In genomic region chr6:41606214-41606613, GRCm38 (mm10) we compare ENCODE assay signal across 8 mouse cellular contexts. TPM values are rescaled to one million over a fixed set of nuclear protein-coding genes. Genes with fewer than 3 reads are reported as not detected.
A peak's percentile ranks its signal among the peaks of the same experiment; 100 is the strongest.
DNase-seq lines count a peak whose midpoint lies in the region; ATAC-seq and TF ChIP-seq lines count a peak whose summit lies in the region.

No protein-coding gene starts in this region.

- no peak overlapping the region for H3ac ChIP-seq in C2C12 (ENCODE audit: control insufficient read depth, insufficient read length, low read depth)

- no peaks in the 10 kb centered on the region for H3K9me3 ChIP-seq in forebrain, embryonic 11.5 days (ENCODE audit: control insufficient read depth, low read length)
- H3K9me3 ChIP-seq in hindbrain, embryonic 10.5 days, result no peaks in the 10 kb centered on the region
- H3K9me3 ChIP-seq in midbrain, embryonic 10.5 days (replicated peaks), result no peaks in the 10 kb centered on the region
- H3K9me3 ChIP-seq in stomach, postnatal 0 days (ENCODE audit: control insufficient read depth, low read length), result no peaks in the 10 kb centered on the region

- DNase-seq in Patski (ENCODE audit: low read depth, low spot score), result peak; percentile 41
- DNase-seq in forebrain, embryonic 11.5 days (ENCODE audit: low spot score), result no peak
- no peak for DNase-seq in hindbrain, embryonic 10.5 days (ENCODE audit: low spot score)
- DNase-seq in layer of hippocampus, postnatal 10 days (ENCODE audit: low spot score in 2 of 2), result peak; percentile 43 to 60
- no peak for DNase-seq in midbrain, embryonic 10.5 days (ENCODE audit: low spot score)
- peak; percentile 55 for DNase-seq in stomach, postnatal 0 days (ENCODE audit: low spot score)
- DNase-seq in cerebellum, postnatal 36 days, result no peak

- H3K79me2 ChIP-seq in C2C12 (ENCODE audit: control insufficient read depth, insufficient read depth), result no peaks in the 10 kb centered on the region

- peak overlapping the region; percentile 81 for H3K9ac ChIP-seq in forebrain, embryonic 11.5 days (ENCODE audit: low read length)
- H3K9ac ChIP-seq in stomach, postnatal 0 days (ENCODE audit: low read length), result no peak overlapping the region

- POLR2A ChIA-PET in Patski (lab: Charles Lee), result no interaction called here

- no peaks in the 10 kb centered on the region for H3K79me3 ChIP-seq in C2C12 (ENCODE audit: low read depth)

- peak overlapping the region; percentile 87 for H3K4me2 ChIP-seq in forebrain, embryonic 11.5 days (ENCODE audit: low read depth, low read length, severe bottlenecking)
- peak overlapping the region; percentile 93 for H3K4me2 ChIP-seq in stomach, postnatal 0 days (replicated peaks; ENCODE audit: low read depth)

- H3K27ac ChIP-seq in forebrain, embryonic 11.5 days (ENCODE audit: low read depth, low read length), result no peak overlapping the region
- peak overlapping the region; percentile 95 for H3K27ac ChIP-seq in hindbrain, embryonic 10.5 days
- H3K27ac ChIP-seq in midbrain, embryonic 10.5 days (replicated peaks), result peak overlapping the region; percentile 90
- no peak overlapping the region for H3K27ac ChIP-seq in stomach, postnatal 0 days (replicated peaks)

- 4% methylated on average over 4 of the region's 4 CpGs for WGBS in forebrain, embryonic 11.5 days
- 2% methylated on average over 4 of the region's 4 CpGs for WGBS in hindbrain, embryonic 10.5 days
- WGBS in midbrain, embryonic 10.5 days, result 2% methylated on average over 4 of the region's 4 CpGs
- 16% methylated on average over 4 of the region's 4 CpGs for WGBS in stomach, postnatal 0 days

- H3K36me3 ChIP-seq in C2C12 (ENCODE audit: control insufficient read depth, insufficient read depth), result no peaks in the 10 kb centered on the region
- no peaks in the 10 kb centered on the region for H3K36me3 ChIP-seq in forebrain, embryonic 11.5 days (ENCODE audit: control insufficient read depth, insufficient read depth, low read length)
- H3K36me3 ChIP-seq in hindbrain, embryonic 10.5 days, result no peaks in the 10 kb centered on the region
- no peaks in the 10 kb centered on the region for H3K36me3 ChIP-seq in midbrain, embryonic 10.5 days
- H3K36me3 ChIP-seq in stomach, postnatal 0 days (ENCODE audit: control insufficient read depth, insufficient read depth, low read length), result no peaks in the 10 kb centered on the region

- TF ChIP-seq EP300 in stomach, postnatal 0 days (optimal IDR thresholded peaks at IDR 0.05), result no peak

- ATAC-seq in Patski, result peak; percentile 45
- 0 out of 2 replicates have a peak, but pooled peaks have one; percentile 1 for ATAC-seq in forebrain, embryonic 11.5 days (replicated peaks; ENCODE audit: low FRiP score)
- ATAC-seq in stomach, postnatal 0 days (ENCODE audit: low FRiP score, low TSS enrichment), result peak; percentile 41; the same call in 1 of the 2 replicates

- TF ChIP-seq CTCF in C2C12 (IDR thresholded peaks at IDR 0.05; ENCODE audit: control insufficient read depth, insufficient read depth, insufficient read length) (no peak), Patski (IDR thresholded peaks at IDR 0.05) (no peak)
- peak; percentile 21; the same call in 1 of the 2 replicates for TF ChIP-seq CTCF in stomach, postnatal 0 days (IDR thresholded peaks at IDR 0.05; ENCODE audit: low read depth)

- CTCF ChIA-PET in Patski (lab: Charles Lee), result interaction anchor here (1.3 to 1.6 kb wide), 2 partner anchors 12 to 16 kb away, joined by 3 to 4 read pairs; no protein-coding TSS in a partner anchor

- in situ Hi-C loops in Patski (cut with MboI; ENCODE audit: low pct_unique_long_range_greater_than_20kb), result loop anchor here (5.0 to 25.0 kb wide), 2 partner anchors 651 to 981 kb away; partner anchors contain the start of gene Tcaf3

- H3K4me3 ChIP-seq in C2C12 (ENCODE audit: insufficient read depth, poor library complexity, severe bottlenecking), result peak overlapping the region; percentile 48
- peak overlapping the region; percentile 66 for H3K4me3 ChIP-seq in forebrain, embryonic 11.5 days (ENCODE audit: low read depth, low read length)
- H3K4me3 ChIP-seq in hindbrain, embryonic 10.5 days, result peak overlapping the region; percentile 73
- peak overlapping the region; percentile 65 for H3K4me3 ChIP-seq in midbrain, embryonic 10.5 days
- peak overlapping the region; percentile 67 for H3K4me3 ChIP-seq in stomach, postnatal 0 days (ENCODE audit: low read depth, low read length)

- H3K4me1 ChIP-seq in forebrain, embryonic 11.5 days (replicated peaks; ENCODE audit: control insufficient read depth, insufficient read depth, low read length), result peaks cover 2% of the 10 kb centered on the region; the same call in 1 of the 2 replicates
- H3K4me1 ChIP-seq in hindbrain, embryonic 10.5 days (replicated peaks), result peaks cover 12% of the 10 kb centered on the region
- peaks cover 16% of the 10 kb centered on the region for H3K4me1 ChIP-seq in midbrain, embryonic 10.5 days
- no peaks in the 10 kb centered on the region for H3K4me1 ChIP-seq in stomach, postnatal 0 days (replicated peaks; ENCODE audit: control insufficient read depth, insufficient read depth)

- H3K27me3 ChIP-seq in C2C12 (ENCODE audit: control insufficient read depth, insufficient read depth, insufficient read length) (no peaks in the 10 kb centered on the region), Patski (no peaks in the 10 kb centered on the region)
- no peaks in the 10 kb centered on the region for H3K27me3 ChIP-seq in forebrain, embryonic 11.5 days (ENCODE audit: control insufficient read depth, insufficient read depth, low read length)
- peaks cover 9% of the 10 kb centered on the region for H3K27me3 ChIP-seq in hindbrain, embryonic 10.5 days (ENCODE audit: insufficient read depth, poor library complexity, severe bottlenecking)
- H3K27me3 ChIP-seq in midbrain, embryonic 10.5 days (ENCODE audit: low read depth, poor library complexity, severe bottlenecking), result peaks cover 7% of the 10 kb centered on the region
- H3K27me3 ChIP-seq in stomach, postnatal 0 days (ENCODE audit: control insufficient read depth, insufficient read depth, low read length), result no peaks in the 10 kb centered on the region

TF ChIP-seq in C2C12, 6 proteins besides CTCF, POLR2A, EP300 and RAD21:
- TF ChIP-seq CEBPB (IDR thresholded peaks at IDR 0.05; ENCODE audit: low read depth) (peak; percentile 38), USF1 (IDR thresholded peaks at IDR 0.05; ENCODE audit: low read depth) (no peak)

RNA-seq across cellular contexts. Expression of gene Ephb6, which starts 0.9 kb away (rescaled TPM):
- polyA plus RNA-seq in C2C12 (2012; fragmentation: generic; extraction: Trizol) (13.0 TPM), Patski (2021) (35.5 TPM)
- polyA plus RNA-seq in forebrain, embryonic 11.5 days (2014; fragmentation: Nextera tagmentation; extraction: Ambion mirVana), result 14.4 and 16.2 TPM in 2 replicates
- polyA plus RNA-seq in hindbrain, embryonic 10.5 days (2016; fragmentation: Nextera tagmentation; extraction: Ambion mirVana), result 13.4 and 13.9 TPM in 2 replicates
- total RNA-seq in layer of hippocampus, postnatal 10 days (2021), result 10 to 100 TPM; 68.2 to 70.3 TPM
- polyA plus RNA-seq in midbrain, embryonic 10.5 days (2016; fragmentation: Nextera tagmentation; extraction: Ambion mirVana), result 13.9 and 17.0 TPM in 2 replicates
- polyA plus RNA-seq in stomach, postnatal 0 days (2015; fragmentation: Nextera tagmentation; extraction: Ambion mirVana), result 23.5 and 24.3 TPM in 2 replicates

RNA-seq across cellular contexts. Expression of gene Trpv6, which starts 30.0 kb away (rescaled TPM):
- 0.09 TPM for polyA plus RNA-seq in C2C12 (2012; fragmentation: generic; extraction: Trizol)
- 1.2 TPM for polyA plus RNA-seq in Patski (2021)
- 0.12 and 0.27 TPM in 2 replicates for polyA plus RNA-seq in forebrain, embryonic 11.5 days (2014; fragmentation: Nextera tagmentation; extraction: Ambion mirVana)
- polyA plus RNA-seq in hindbrain, embryonic 10.5 days (2016; fragmentation: Nextera tagmentation; extraction: Ambion mirVana), result 0.25 and 0.41 TPM in 2 replicates
- 1 to 10 TPM in 1 of 2 experiments, under 1 TPM in 1; 0.67 to 1.4 TPM for total RNA-seq in layer of hippocampus, postnatal 10 days (2021)
- polyA plus RNA-seq in midbrain, embryonic 10.5 days (2016; fragmentation: Nextera tagmentation; extraction: Ambion mirVana), result 0.10 and 0.27 TPM in 2 replicates
- 7.1 and 8.4 TPM in 2 replicates for polyA plus RNA-seq in stomach, postnatal 0 days (2015; fragmentation: Nextera tagmentation; extraction: Ambion mirVana)

Comparison
In these comparisons a context has a peak if more than half of its experiments do, and no peak if none do; other contexts are left out.
1. DNase-seq: peak in Patski (single experiment), layer of hippocampus, postnatal 10 days (2 of 2) and stomach, postnatal 0 days (single experiment); none in forebrain, embryonic 11.5 days (single experiment), hindbrain, embryonic 10.5 days (single experiment), midbrain, embryonic 10.5 days (single experiment) and cerebellum, postnatal 36 days (0 of 2).
2. H3K27ac ChIP-seq: peak in hindbrain, embryonic 10.5 days (single experiment) and midbrain, embryonic 10.5 days (single experiment); none in forebrain, embryonic 11.5 days (single experiment) and stomach, postnatal 0 days (single experiment).
3. Peak in every context shown above with its lines, with median percentiles within 50 percentile points of each other: H3K4me3 ChIP-seq and ATAC-seq.